Mouse (Mus musculus): ENCODE measurements around the gene Hamp. TPM values are rescaled to one million over a fixed set of nuclear protein-coding genes. Genes with fewer than 3 reads are reported as not detected.

Gene Hamp
- polyA plus RNA-seq, 1 experiment, result not detected

GRCm38 (mm10) chr7:30958109-30958865 lies 14.5 kb upstream of the Hamp start:
- WGBS, result 78% methylated on average over 28 of the region's 28 CpGs
- H3K4me1 ChIP-seq (ENCODE audit: control insufficient read depth, insufficient read depth, low read length), result peaks cover 26% of the 10 kb centered on the region

DNA sequence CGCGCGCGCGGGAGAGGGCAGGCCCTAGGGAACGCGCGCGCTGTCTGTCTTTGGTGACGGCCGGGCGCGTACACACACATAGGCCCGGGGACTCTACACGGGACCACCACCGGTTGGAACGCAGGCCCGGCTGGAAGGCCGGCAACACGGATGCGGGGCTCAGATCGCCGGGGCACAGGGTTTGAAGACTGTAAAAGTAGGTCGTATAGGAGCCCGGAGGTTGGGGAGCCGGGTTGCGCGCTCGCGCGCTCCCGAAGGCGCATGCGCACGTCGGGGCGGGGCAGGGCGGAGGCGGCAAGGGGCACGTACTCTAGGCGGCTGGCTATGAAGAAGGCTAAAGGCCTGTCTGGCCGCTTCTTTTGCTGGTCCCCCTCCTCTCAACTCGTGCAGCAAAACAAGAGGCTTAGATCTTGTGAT lies 13.5 kb upstream of the Hamp start:
- Histone ChIP-seq H3K27ac (ENCODE audit: insufficient read depth, low read depth, low read length) (peak overlapping the region; percentile 100), H3K4me3 (ENCODE audit: insufficient read depth, low read depth, low read length) (peak overlapping the region; percentile 100), H3K4me1 (ENCODE audit: control insufficient read depth, insufficient read depth, low read length) (peaks cover 33% of the 10 kb centered on the region)
- TF ChIP-seq CTCF (IDR thresholded peaks at IDR 0.05; ENCODE audit: insufficient read depth, low read depth, low read length), result no peak
- peak; percentile 58 for TF ChIP-seq POLR2A (IDR thresholded peaks at IDR 0.05; ENCODE audit: insufficient read depth, low read depth, low read length)
- WGBS, result under 1% methylated on average over 43 of the region's 43 CpGs

More at GRCm38 (mm10) chr7:30958109-30958865, 14.5 kb upstream of the Hamp start:
- Histone ChIP-seq H3K4me3 (ENCODE audit: insufficient read depth, low read depth, low read length) (peak overlapping the region; percentile 100), H3K27ac (ENCODE audit: insufficient read depth, low read depth, low read length) (peak overlapping the region; percentile 48; the same call in 1 of the 2 replicates)
- no peak for TF ChIP-seq POLR2A (IDR thresholded peaks at IDR 0.05; ENCODE audit: insufficient read depth, low read depth, low read length)

DNA sequence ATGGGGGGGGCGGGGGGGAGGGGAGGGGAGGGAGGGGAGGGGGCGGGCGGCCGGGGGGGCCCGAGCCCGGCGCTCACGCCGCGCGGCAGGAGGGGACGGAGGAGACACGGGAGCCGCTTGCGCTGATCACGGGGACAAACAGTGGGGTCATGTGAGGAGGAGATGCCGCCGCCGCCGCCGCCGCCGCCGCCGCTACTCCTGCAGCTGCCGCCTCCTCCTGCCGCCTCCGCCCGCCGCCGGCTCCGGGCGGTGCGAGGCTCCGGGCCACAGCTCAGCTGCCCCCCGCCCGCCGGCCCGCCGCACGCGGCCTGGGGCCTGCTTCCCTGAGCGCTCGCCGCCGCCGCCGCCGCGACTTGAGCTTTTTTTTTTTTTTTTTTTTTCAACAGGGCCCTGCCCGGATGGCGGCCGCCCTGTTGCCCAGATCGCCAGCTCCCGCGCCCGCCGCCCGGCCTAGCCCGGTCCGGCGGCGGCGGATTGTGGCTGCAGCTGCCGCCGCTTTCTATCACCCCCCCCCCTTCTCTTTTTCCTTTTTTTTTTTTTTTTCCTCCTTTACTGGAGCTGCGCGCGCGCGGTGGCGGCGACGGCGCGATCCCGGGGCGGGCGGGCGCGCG lies 13.0 kb upstream of the Hamp start, which contains the start of gene Usf2:
Gene Usf2, minus strand, starts transcription at position 48 of the 611 bp plus-strand sequence.
- TF ChIP-seq CTCF (IDR thresholded peaks at IDR 0.05; ENCODE audit: insufficient read depth, low read depth, low read length) (no peak), POLR2A (IDR thresholded peaks at IDR 0.05; ENCODE audit: insufficient read depth, low read depth, low read length) (0 out of 2 replicates have a peak, but pooled peaks have one; percentile 22)
- WGBS, result 8% methylated on average over 64 of the region's 82 CpGs
- Histone ChIP-seq H3K4me3 (ENCODE audit: insufficient read depth, low read depth, low read length) (peak within 1 kb of the TSS; percentile 100), H3K4me1 (ENCODE audit: control insufficient read depth, insufficient read depth, low read length) (peaks cover 33% of the 10 kb centered on the region), H3K27ac (ENCODE audit: insufficient read depth, low read depth, low read length) (peak within 1 kb of the TSS; percentile 100)

DNA sequence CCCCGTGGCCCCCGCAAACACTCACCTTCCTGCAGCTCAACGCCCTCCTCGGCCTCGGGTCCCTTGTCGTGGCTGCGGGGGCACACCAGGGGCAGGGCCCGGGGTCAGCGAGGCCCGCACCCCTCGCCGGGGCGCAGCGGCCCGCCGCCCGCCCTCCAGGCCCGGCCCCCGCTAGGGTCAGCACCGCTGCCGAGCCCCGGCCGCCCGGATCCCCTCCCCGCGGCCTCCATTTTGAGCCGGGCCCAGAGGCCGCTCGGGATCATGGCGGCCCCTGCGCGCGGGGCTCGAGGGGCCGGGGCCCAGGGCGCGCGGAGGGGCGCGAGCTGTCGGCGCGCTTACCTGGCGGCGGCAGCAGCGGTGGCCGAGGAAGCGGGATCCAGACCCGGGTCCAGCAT lies 12.5 kb upstream of the Hamp start:
- WGBS, result 1% methylated on average over 35 of the region's 49 CpGs
- TF ChIP-seq CTCF (IDR thresholded peaks at IDR 0.05; ENCODE audit: insufficient read depth, low read depth, low read length), result no peak
- no peak for TF ChIP-seq POLR2A (IDR thresholded peaks at IDR 0.05; ENCODE audit: insufficient read depth, low read depth, low read length)
- H3K4me1 ChIP-seq (ENCODE audit: control insufficient read depth, insufficient read depth, low read length), result peaks cover 33% of the 10 kb centered on the region
- H3K27ac ChIP-seq (ENCODE audit: insufficient read depth, low read depth, low read length), result peak overlapping the region; percentile 88
- peak overlapping the region; percentile 100 for H3K4me3 ChIP-seq (ENCODE audit: insufficient read depth, low read depth, low read length)

GRCm38 (mm10) chr7:30955584-30956356 lies 11.9 kb upstream of the Hamp start:
- Histone ChIP-seq H3K4me1 (ENCODE audit: control insufficient read depth, insufficient read depth, low read length) (peaks cover 35% of the 10 kb centered on the region), H3K4me3 (ENCODE audit: insufficient read depth, low read depth, low read length) (peak overlapping the region; percentile 100), H3K27ac (ENCODE audit: insufficient read depth, low read depth, low read length) (peak overlapping the region; percentile 88)
- TF ChIP-seq POLR2A (IDR thresholded peaks at IDR 0.05; ENCODE audit: insufficient read depth, low read depth, low read length), result no peak
- TF ChIP-seq CTCF (IDR thresholded peaks at IDR 0.05; ENCODE audit: insufficient read depth, low read depth, low read length), result peak; percentile 95
- WGBS, result under 1% methylated on average over 63 of the region's 64 CpGs

DNA sequence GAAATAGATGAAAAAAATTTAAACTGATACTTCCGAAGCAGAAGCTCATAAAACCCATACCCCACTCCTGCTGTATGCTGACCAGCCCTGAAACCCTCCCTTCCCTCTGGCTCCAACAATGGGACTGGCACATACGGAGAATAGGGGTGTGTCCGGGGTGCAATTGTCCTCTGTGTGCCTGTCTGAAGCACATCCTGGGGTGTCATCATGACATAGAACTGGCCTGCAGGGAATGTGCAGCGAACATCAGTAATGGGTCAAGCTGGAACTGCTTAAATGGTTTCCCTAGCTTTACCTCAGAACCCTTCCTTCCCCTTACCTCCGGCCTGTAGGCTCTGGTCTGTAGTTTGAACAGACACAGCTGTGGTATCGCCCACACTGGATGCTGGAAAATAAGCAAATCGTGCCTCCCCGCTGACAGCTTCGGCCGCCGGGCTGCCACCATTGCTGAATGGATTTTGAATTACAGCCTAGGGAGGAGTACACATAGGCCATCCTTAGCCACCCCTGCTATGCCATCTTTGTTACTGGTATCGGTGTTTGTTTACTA lies 11.2 kb upstream of the Hamp start:
- 49% methylated on average over 12 of the region's 12 CpGs for WGBS
- Histone ChIP-seq H3K4me1 (ENCODE audit: control insufficient read depth, insufficient read depth, low read length) (peaks cover 35% of the 10 kb centered on the region), H3K27ac (ENCODE audit: insufficient read depth, low read depth, low read length) (no peak overlapping the region), H3K4me3 (ENCODE audit: insufficient read depth, low read depth, low read length) (no peak overlapping the region)
- no peak for TF ChIP-seq CTCF (IDR thresholded peaks at IDR 0.05; ENCODE audit: insufficient read depth, low read depth, low read length)
- TF ChIP-seq POLR2A (IDR thresholded peaks at IDR 0.05; ENCODE audit: insufficient read depth, low read depth, low read length), result no peak

DNA sequence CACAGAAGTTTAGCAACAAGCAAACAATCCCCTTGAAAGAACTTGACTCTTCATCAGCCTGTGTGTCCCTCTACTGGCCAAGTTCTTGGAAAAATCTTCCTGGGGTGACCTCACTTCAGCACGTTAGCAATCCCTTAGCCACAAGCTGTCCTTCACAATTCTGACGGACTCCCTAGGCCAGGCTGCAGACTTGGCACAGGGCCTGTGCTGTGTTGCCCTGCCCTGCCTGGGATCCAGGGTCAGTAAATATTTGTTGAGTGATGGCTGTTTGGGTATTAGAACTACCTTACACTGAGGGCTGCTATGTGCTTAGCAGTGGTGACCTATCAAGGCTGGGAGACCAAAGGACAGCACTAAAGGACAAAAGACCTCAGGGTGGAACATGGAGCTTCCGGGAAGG lies 10.2 kb upstream of the Hamp start:
- H3K27ac ChIP-seq (ENCODE audit: insufficient read depth, low read depth, low read length), result no peak overlapping the region
- no peak overlapping the region for H3K4me3 ChIP-seq (ENCODE audit: insufficient read depth, low read depth, low read length)
- peaks cover 32% of the 10 kb centered on the region for H3K4me1 ChIP-seq (ENCODE audit: control insufficient read depth, insufficient read depth, low read length)
- WGBS, result 63% methylated on average over 3 of the region's 3 CpGs
- TF ChIP-seq POLR2A (IDR thresholded peaks at IDR 0.05; ENCODE audit: insufficient read depth, low read depth, low read length) (no peak), CTCF (IDR thresholded peaks at IDR 0.05; ENCODE audit: insufficient read depth, low read depth, low read length) (no peak)

- peaks cover 27% of the 10 kb centered on the region for H3K4me1 ChIP-seq (ENCODE audit: control insufficient read depth, insufficient read depth, low read length)
- WGBS, result 90% methylated on average over 6 of the region's 6 CpGs
- H3K27ac ChIP-seq (ENCODE audit: insufficient read depth, low read depth, low read length), result no peak overlapping the region
- no peak overlapping the region for H3K4me3 ChIP-seq (ENCODE audit: insufficient read depth, low read depth, low read length)
- no peak for TF ChIP-seq CTCF (IDR thresholded peaks at IDR 0.05; ENCODE audit: insufficient read depth, low read depth, low read length)
- no peak for TF ChIP-seq POLR2A (IDR thresholded peaks at IDR 0.05; ENCODE audit: insufficient read depth, low read depth, low read length)
These were observed 9.6 kb upstream of the Hamp start for GRCm38 (mm10) chr7:30953459-30953858.
